8 mouse cellular contexts compared by ENCODE assay signal in the genomic region with DNA sequence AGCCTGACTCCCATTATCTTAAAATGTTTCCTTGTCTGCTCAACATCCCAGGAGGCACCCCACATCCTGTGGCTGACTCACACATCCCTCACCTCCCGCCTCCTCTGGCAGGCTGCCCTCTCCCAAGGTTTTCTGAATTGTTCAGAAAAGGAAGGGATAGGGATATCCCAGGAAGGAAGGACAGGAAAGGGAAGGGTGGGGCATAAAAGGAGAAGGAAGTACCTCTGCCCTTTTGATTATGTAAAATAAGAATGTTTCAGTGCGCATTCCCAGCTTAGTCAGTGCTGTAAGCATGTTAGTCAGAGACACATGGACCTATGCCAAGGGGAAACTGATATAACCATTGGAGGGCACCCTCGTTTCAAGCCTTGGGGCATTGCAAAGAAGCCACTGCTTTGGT.
DNase-seq lines count a peak whose midpoint lies in the region; ATAC-seq and TF ChIP-seq lines count a peak whose summit lies in the region.

No protein-coding gene starts in this region.

- 0 out of 2 replicates have a peak, but pooled peaks have one; percentile 8 for TF ChIP-seq CTCF in layer of hippocampus, adult 2 months (conservative IDR thresholded peaks at IDR 0.05)
- TF ChIP-seq CTCF in heart, postnatal 0 days (IDR thresholded peaks at IDR 0.05; ENCODE audit: low read depth): peak; percentile 27; the same call in 1 of the 2 replicates
- TF ChIP-seq CTCF in liver, adult 2 months (IDR thresholded peaks at IDR 0.05; ENCODE audit: low read depth, low read length): no peak
- no peak for TF ChIP-seq CTCF in hindbrain, postnatal 0 days (IDR thresholded peaks at IDR 0.05; ENCODE audit: low read depth)

- DNase-seq in layer of hippocampus, adult 2 months (ENCODE audit: low spot score in 2 of 2): no peak
- no peak for DNase-seq in layer of hippocampus, postnatal 36 days
- peak; percentile 76 for DNase-seq in heart, postnatal 0 days (ENCODE audit: low spot score)
- DNase-seq in liver, adult 2 months (ENCODE audit: extremely low read depth, low read depth, low spot score): peak; percentile 36
- peak; percentile 9 for DNase-seq in right cerebral cortex, postnatal 4 days
- no peak for DNase-seq in thymus, postnatal 10 days (ENCODE audit: low spot score in 2 of 2)
- no peak for DNase-seq in hindbrain, postnatal 0 days (ENCODE audit: low spot score)

- no peak overlapping the region for H3K4me3 ChIP-seq in layer of hippocampus, adult 2 months
- no peak overlapping the region for H3K4me3 ChIP-seq in embryonic facial prominence, embryonic 15.5 days (replicated peaks)
- H3K4me3 ChIP-seq in heart, postnatal 0 days (ENCODE audit: low read depth, low read length): no peak overlapping the region
- no peak overlapping the region for H3K4me3 ChIP-seq in liver, adult 2 months (ENCODE audit: insufficient read depth, low read depth, low read length)
- H3K4me3 ChIP-seq in hindbrain, postnatal 0 days (ENCODE audit: low read length): no peak overlapping the region

- H3K79me2 ChIP-seq in liver, adult 2 months (ENCODE audit: control insufficient read depth, insufficient read depth, low read length): no peaks in the 10 kb centered on the region

- WGBS in embryonic facial prominence, embryonic 15.5 days: 48% methylated on average over 3 of the region's 3 CpGs
- whole genome bisulfite sequencing in heart, postnatal 0 days: 16% methylated on average over 3 of the region's 3 CpGs
- WGBS in liver, adult 2 months: 45% methylated on average over 3 of the region's 3 CpGs
- 64% methylated on average over 3 of the region's 3 CpGs for WGBS in hindbrain, postnatal 0 days

- H3K27me3 ChIP-seq in embryonic facial prominence, embryonic 15.5 days: no peaks in the 10 kb centered on the region
- no peaks in the 10 kb centered on the region for H3K27me3 ChIP-seq in heart, postnatal 0 days (ENCODE audit: control insufficient read depth, insufficient read depth, low read length)
- H3K27me3 ChIP-seq in liver, adult 2 months (ENCODE audit: control insufficient read depth, insufficient read depth, low read length): no peaks in the 10 kb centered on the region
- no peaks in the 10 kb centered on the region for H3K27me3 ChIP-seq in hindbrain, postnatal 0 days (ENCODE audit: insufficient read depth, low read length)

- no peak overlapping the region for H3K27ac ChIP-seq in layer of hippocampus, adult 2 months
- H3K27ac ChIP-seq in embryonic facial prominence, embryonic 15.5 days (replicated peaks): no peak overlapping the region
- H3K27ac ChIP-seq in heart, postnatal 0 days (ENCODE audit: low read depth): peak overlapping the region; percentile 46
- no peak overlapping the region for H3K27ac ChIP-seq in liver, adult 2 months (replicated peaks; ENCODE audit: insufficient read depth, low read depth, low read length)
- no peak overlapping the region for H3K27ac ChIP-seq in hindbrain, postnatal 0 days

- H3K4me2 ChIP-seq in embryonic facial prominence, embryonic 15.5 days (replicated peaks): no peak overlapping the region
- no peak overlapping the region for H3K4me2 ChIP-seq in heart, postnatal 0 days (ENCODE audit: low read depth, low read length)
- H3K4me2 ChIP-seq in hindbrain, postnatal 0 days (ENCODE audit: low read depth, low read length): no peak overlapping the region

- peak; percentile 94 for TF ChIP-seq EP300 in heart, postnatal 0 days (IDR thresholded peaks at IDR 0.05; ENCODE audit: low read depth)

- 0 out of 2 replicates have a peak, but pooled peaks cover 5% of the 10 kb centered on the region for H3K4me1 ChIP-seq in embryonic facial prominence, embryonic 15.5 days
- H3K4me1 ChIP-seq in heart, postnatal 0 days (ENCODE audit: control insufficient read depth, insufficient read depth): peaks cover 12% of the 10 kb centered on the region; the same call in 1 of the 2 replicates
- H3K4me1 ChIP-seq in liver, adult 2 months (ENCODE audit: control insufficient read depth, insufficient read depth, low read length): no peaks in the 10 kb centered on the region
- no peaks in the 10 kb centered on the region for H3K4me1 ChIP-seq in hindbrain, postnatal 0 days (ENCODE audit: insufficient read depth, low read length)

- no peaks in the 10 kb centered on the region for H3K9me3 ChIP-seq in embryonic facial prominence, embryonic 15.5 days (replicated peaks)
- H3K9me3 ChIP-seq in heart, postnatal 0 days (replicated peaks; ENCODE audit: control insufficient read depth, low read length): no peaks in the 10 kb centered on the region
- no peaks in the 10 kb centered on the region for H3K9me3 ChIP-seq in hindbrain, postnatal 0 days (ENCODE audit: low read length)

- no peaks in the 10 kb centered on the region for H3K36me3 ChIP-seq in embryonic facial prominence, embryonic 15.5 days
- H3K36me3 ChIP-seq in heart, postnatal 0 days (replicated peaks; ENCODE audit: control insufficient read depth, insufficient read depth, low read length): no peaks in the 10 kb centered on the region
- no peaks in the 10 kb centered on the region for H3K36me3 ChIP-seq in liver, adult 2 months (ENCODE audit: control insufficient read depth, insufficient read depth, low read length)
- H3K36me3 ChIP-seq in hindbrain, postnatal 0 days (ENCODE audit: insufficient read depth, low read length): no peaks in the 10 kb centered on the region

- no peak overlapping the region for H3K9ac ChIP-seq in embryonic facial prominence, embryonic 15.5 days
- no peak overlapping the region for H3K9ac ChIP-seq in heart, postnatal 0 days (replicated peaks; ENCODE audit: low read depth, low read length)
- H3K9ac ChIP-seq in liver, adult 2 months (ENCODE audit: low read depth, low read length): no peak overlapping the region
- no peak overlapping the region for H3K9ac ChIP-seq in hindbrain, postnatal 0 days (replicated peaks; ENCODE audit: low read length)

- TF ChIP-seq POLR2A in liver, adult 2 months (IDR thresholded peaks at IDR 0.05; ENCODE audit: extremely low read depth, insufficient read depth, low read length): no peak

- ATAC-seq in embryonic facial prominence, embryonic 15.5 days (ENCODE audit: insufficient number of reproducible peaks, low FRiP score, low TSS enrichment, low read depth): peak; percentile 65
- peak; percentile 89 for ATAC-seq in heart, postnatal 0 days (ENCODE audit: insufficient read depth, low read depth)
- ATAC-seq in hindbrain, postnatal 0 days: no peak

Comparison
In these comparisons a context has a peak if more than half of its experiments do, and no peak if none do; other contexts are left out.
1. DNase-seq: peak in heart, postnatal 0 days (single experiment), liver, adult 2 months (single experiment) and right cerebral cortex, postnatal 4 days (single experiment); none in layer of hippocampus, adult 2 months (0 of 2), layer of hippocampus, postnatal 36 days (0 of 2), thymus, postnatal 10 days (0 of 2) and hindbrain, postnatal 0 days (single experiment).
2. CTCF ChIP-seq: peak in layer of hippocampus, adult 2 months (single experiment) and heart, postnatal 0 days (single experiment); none in liver, adult 2 months (single experiment) and hindbrain, postnatal 0 days (single experiment).